Mouse (Mus musculus) testis, adult 2 months (tissue): Measurements from ENCODE around the gene Olfr1441.

Experiments
- CTCF ChIP-seq: fragments of 200-500 bp; IDR thresholded peaks from 2 replicates; pipeline ENCODE4 v1.5.1; 2012; ENCODE audit warnings: low read depth, mild to moderate bottlenecking, inconsistent platforms, low read length, moderate library complexity; ENCODE audit not compliant: control insufficient read depth, insufficient read depth, insufficient replicate concordance
- POLR2A ChIP-seq: fragments of 200-500 bp; IDR thresholded peaks from 2 replicates; pipeline ENCODE4 v1.6.1; 2012; ENCODE audit warnings: low read depth, mild to moderate bottlenecking, inconsistent platforms, low read length, moderate library complexity; ENCODE audit not compliant: control insufficient read depth

DNA sequence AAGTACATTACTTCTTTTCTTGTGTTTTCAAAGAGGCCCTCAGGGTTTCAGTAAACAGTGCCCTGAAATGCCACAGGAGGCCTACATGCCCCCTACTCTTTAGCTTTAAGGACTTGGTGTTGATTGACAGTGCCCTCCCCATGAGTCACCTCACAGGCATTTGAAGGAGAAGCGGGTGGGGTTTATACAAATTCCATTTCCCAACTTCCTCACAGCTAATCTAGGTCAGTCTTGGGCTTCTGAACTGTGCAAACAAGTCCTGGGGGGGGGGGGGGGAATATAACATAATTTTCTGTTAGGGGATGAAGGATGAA lies 46.4 kb downstream of the Olfr1441 start:
- TF ChIP-seq CTCF: no peak
- no peak for TF ChIP-seq POLR2A
